Mouse (Mus musculus) thymus, postnatal 36 days (tissue): ENCODE measurements at regions not wholly inside any gene's neighbourhood (a gene's known extent, or its start where the extent isn't known, plus 50 kb on each side); places are given as distances from the start of the nearest gene placed in this dataset.

Experiments used
- DNase-seq, 2 experiments: peaks; one replicate each; pipeline ENCODE4 v3.0.0; 2022; ENCODE audit warnings: mixed read lengths in 2 of 2

GRCm38 (mm10) chr15:62171167-62171566 is 1248.4 kb upstream of the A1bg start:
- no peak for DNase-seq

- DNase-seq = no peak
Measured at GRCm38 (mm10) chr15:62170337-62170736, 1247.5 kb upstream of the A1bg start.

GRCm38 (mm10) chr15:62169591-62170019 is 1246.8 kb upstream of the A1bg start:
- peak; percentile 60 to 72 for DNase-seq

- DNase-seq = peak; percentile 22 to 26
Measured at GRCm38 (mm10) chr15:62168958-62169590, 1246.3 kb upstream of the A1bg start.

- DNase-seq = no peak
Measured at GRCm38 (mm10) chr15:62168522-62168921, 1245.7 kb upstream of the A1bg start.

- DNase-seq = peak; percentile 22 to 27
Measured at GRCm38 (mm10) chr15:62166786-62167185, 1244.0 kb upstream of the A1bg start.

GRCm38 (mm10) chr15:62165826-62166500 is 1243.2 kb upstream of the A1bg start:
- DNase-seq = no peak

- peak; percentile 55 to 68 for DNase-seq
Measured at GRCm38 (mm10) chr15:62164766-62165410, 1242.1 kb upstream of the A1bg start.

GRCm38 (mm10) chr15:62163203-62163602 is 1240.4 kb upstream of the A1bg start:
- no peak for DNase-seq

- DNase-seq = no peak
Measured at GRCm38 (mm10) chr15:62162648-62163194, 1239.9 kb upstream of the A1bg start.

- no peak for DNase-seq
Measured at GRCm38 (mm10) chr15:62161975-62162647, 1239.3 kb upstream of the A1bg start.

GRCm38 (mm10) chr15:62161061-62161460 is 1238.2 kb upstream of the A1bg start:
- DNase-seq = no peak

- DNase-seq = no peak
Measured at GRCm38 (mm10) chr15:62158875-62159675, 1236.3 kb upstream of the A1bg start.

- DNase-seq = peak; percentile 24 to 49
Measured at GRCm38 (mm10) chr15:62157200-62158033, 1234.6 kb upstream of the A1bg start.

GRCm38 (mm10) chr15:62153222-62153621 is 1230.4 kb upstream of the A1bg start:
- no peak for DNase-seq

GRCm38 (mm10) chr15:62152133-62152532 is 1229.3 kb upstream of the A1bg start:
- DNase-seq = no peak

- DNase-seq = no peak
Measured at GRCm38 (mm10) chr15:62151690-62152089, 1228.9 kb upstream of the A1bg start.

- no peak for DNase-seq
Measured at GRCm38 (mm10) chr15:62150296-62150695, 1227.5 kb upstream of the A1bg start.

- DNase-seq = no peak
Measured at GRCm38 (mm10) chr15:62148680-62149237, 1225.9 kb upstream of the A1bg start.

- no peak for DNase-seq
Measured at GRCm38 (mm10) chr15:62147343-62147953, 1224.6 kb upstream of the A1bg start.
